8 mouse cellular contexts compared by ENCODE assay signal in the genomic region with DNA sequence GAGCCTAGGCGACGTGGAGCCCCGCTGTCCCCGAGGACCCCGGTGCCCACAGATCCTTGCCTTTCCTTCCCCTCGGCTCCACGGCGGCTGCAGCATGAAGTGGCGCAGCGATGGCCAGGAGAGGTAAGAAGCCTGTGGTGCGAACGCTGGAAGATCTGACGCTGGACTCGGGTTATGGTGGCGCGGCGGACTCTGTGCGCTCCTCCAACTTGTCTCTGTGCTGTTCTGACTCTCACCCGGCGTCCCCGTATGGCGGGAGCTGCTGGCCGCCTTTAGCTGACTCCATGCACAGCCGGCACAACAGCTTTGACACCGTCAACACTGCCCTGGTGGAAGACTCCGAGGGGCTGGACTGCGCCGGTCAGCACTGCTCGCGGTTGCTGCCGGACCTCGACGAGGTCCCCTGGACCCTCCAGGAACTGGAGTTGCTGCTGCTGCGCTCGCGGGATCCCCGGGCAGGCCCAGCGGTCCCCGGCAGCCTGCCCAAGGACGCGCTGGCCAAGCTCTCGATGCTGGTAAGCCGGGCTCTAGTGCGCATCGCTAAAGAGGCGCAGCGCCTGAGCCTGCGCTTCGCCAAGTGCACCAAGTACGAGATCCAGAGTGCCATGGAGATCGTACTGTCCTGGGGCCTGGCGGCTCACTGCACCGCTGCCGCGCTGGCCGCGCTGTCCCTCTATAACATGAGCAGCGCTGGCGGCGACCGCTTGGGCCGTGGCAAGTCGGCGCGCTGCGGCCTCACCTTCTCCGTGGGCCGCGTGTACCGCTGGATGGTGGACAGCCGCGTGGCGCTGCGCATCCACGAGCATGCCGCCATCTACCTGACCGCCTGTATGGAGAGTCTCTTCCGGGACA. TPM values are rescaled to one million over a fixed set of nuclear protein-coding genes. Genes with fewer than 3 reads are reported as not detected.
A peak's percentile ranks its signal among the peaks of the same experiment; 100 is the strongest.
DNase-seq lines count a peak whose midpoint lies in the region; ATAC-seq and TF ChIP-seq lines count a peak whose summit lies in the region.

No protein-coding gene starts in this region.

- peak overlapping the region; percentile 71 for H3K9ac ChIP-seq in intestine, embryonic 16.5 days (ENCODE audit: low read depth, low read length)
- H3K9ac ChIP-seq in limb, embryonic 13.5 days = peak overlapping the region; percentile 81
- peak overlapping the region; percentile 84 for H3K9ac ChIP-seq in midbrain, embryonic 16.5 days (ENCODE audit: low read depth, low read length)
- H3K9ac ChIP-seq in stomach, postnatal 0 days (ENCODE audit: low read length) = peak overlapping the region; percentile 67

- no peak for TF ChIP-seq CTCF in stomach, postnatal 0 days (IDR thresholded peaks at IDR 0.05; ENCODE audit: low read depth)

- H3K4me1 ChIP-seq in intestine, embryonic 16.5 days (ENCODE audit: control insufficient read depth, insufficient read depth, low read length) = peaks cover 17% of the 10 kb centered on the region
- H3K4me1 ChIP-seq in limb, embryonic 13.5 days = peaks cover 25% of the 10 kb centered on the region
- peaks cover 12% of the 10 kb centered on the region for H3K4me1 ChIP-seq in midbrain, embryonic 16.5 days (ENCODE audit: control insufficient read depth, insufficient read depth, low read length)
- H3K4me1 ChIP-seq in stomach, postnatal 0 days (replicated peaks; ENCODE audit: control insufficient read depth, insufficient read depth) = peaks cover 6% of the 10 kb centered on the region

- H3K27me3 ChIP-seq in intestine, embryonic 16.5 days (replicated peaks; ENCODE audit: control insufficient read depth, insufficient read depth, low read length) = peaks cover 8% of the 10 kb centered on the region; the same call in 1 of the 2 replicates
- H3K27me3 ChIP-seq in limb, embryonic 13.5 days = no peaks in the 10 kb centered on the region
- no peaks in the 10 kb centered on the region for H3K27me3 ChIP-seq in midbrain, embryonic 16.5 days (ENCODE audit: control insufficient read depth, insufficient read depth, low read depth, low read length)
- no peaks in the 10 kb centered on the region for H3K27me3 ChIP-seq in stomach, postnatal 0 days (ENCODE audit: control insufficient read depth, insufficient read depth, low read length)

- no peaks in the 10 kb centered on the region for H3K36me3 ChIP-seq in intestine, embryonic 16.5 days (ENCODE audit: control insufficient read depth, insufficient read depth, low read length)
- H3K36me3 ChIP-seq in limb, embryonic 13.5 days = no peaks in the 10 kb centered on the region
- no peaks in the 10 kb centered on the region for H3K36me3 ChIP-seq in midbrain, embryonic 16.5 days (ENCODE audit: control insufficient read depth, insufficient read depth, low read length)
- H3K36me3 ChIP-seq in stomach, postnatal 0 days (ENCODE audit: control insufficient read depth, insufficient read depth, low read length) = no peaks in the 10 kb centered on the region

- H3K9me3 ChIP-seq in intestine, embryonic 16.5 days (ENCODE audit: control insufficient read depth, low read length) = no peaks in the 10 kb centered on the region
- peaks cover 4% of the 10 kb centered on the region; the same call in 1 of the 2 replicates for H3K9me3 ChIP-seq in limb, embryonic 13.5 days
- no peaks in the 10 kb centered on the region for H3K9me3 ChIP-seq in midbrain, embryonic 16.5 days (replicated peaks; ENCODE audit: control insufficient read depth, low read length, poor library complexity, severe bottlenecking)
- no peaks in the 10 kb centered on the region for H3K9me3 ChIP-seq in stomach, postnatal 0 days (ENCODE audit: control insufficient read depth, low read length)

- DNase-seq in urinary bladder, adult 18-20 months (ENCODE audit: low spot score in 2 of 2) = peak; percentile 20 to 63
- DNase-seq in urinary bladder, postnatal 10 days (ENCODE audit: low spot score) = no peak
- peak; percentile 67 for DNase-seq in embryo, embryonic 9.5 days (ENCODE audit: extremely low spot score)
- DNase-seq in heart, adult 11 months = peak; percentile 91
- DNase-seq in stomach, postnatal 0 days (ENCODE audit: low spot score) = peak; percentile 37

- peak overlapping the region; percentile 63 for H3K4me3 ChIP-seq in intestine, embryonic 16.5 days (ENCODE audit: low read length)
- H3K4me3 ChIP-seq in limb, embryonic 13.5 days = peak overlapping the region; percentile 76
- H3K4me3 ChIP-seq in midbrain, embryonic 16.5 days (ENCODE audit: low read depth, low read length) = peak overlapping the region; percentile 56
- peak overlapping the region; percentile 55 for H3K4me3 ChIP-seq in stomach, postnatal 0 days (ENCODE audit: low read depth, low read length)

- ATAC-seq in intestine, embryonic 16.5 days = peak; percentile 32
- ATAC-seq in limb, embryonic 13.5 days (ENCODE audit: low FRiP score, low read depth) = peak; percentile 30
- ATAC-seq in midbrain, embryonic 16.5 days = peak; percentile 29
- ATAC-seq in stomach, postnatal 0 days (ENCODE audit: low FRiP score, low TSS enrichment) = peak; percentile 20; the same call in 1 of the 2 replicates

- TF ChIP-seq EP300 in stomach, postnatal 0 days (optimal IDR thresholded peaks at IDR 0.05) = no peak

- WGBS in intestine, embryonic 16.5 days = under 1% methylated on average over 78 of the region's 78 CpGs
- WGBS in limb, embryonic 13.5 days = under 1% methylated on average over 75 of the region's 78 CpGs
- WGBS in midbrain, embryonic 16.5 days = under 1% methylated on average over 77 of the region's 78 CpGs
- under 1% methylated on average over 74 of the region's 78 CpGs for WGBS in stomach, postnatal 0 days

- H3K4me2 ChIP-seq in intestine, embryonic 16.5 days (ENCODE audit: low read depth, low read length) = peak overlapping the region; percentile 100
- peak overlapping the region; percentile 100 for H3K4me2 ChIP-seq in limb, embryonic 13.5 days (replicated peaks)
- peak overlapping the region; percentile 80 for H3K4me2 ChIP-seq in midbrain, embryonic 16.5 days (ENCODE audit: low read length)
- H3K4me2 ChIP-seq in stomach, postnatal 0 days (replicated peaks; ENCODE audit: low read depth) = peak overlapping the region; percentile 99

- 0 out of 2 replicates have a peak overlapping the region, but pooled peaks have one; percentile 54 for H3K27ac ChIP-seq in intestine, embryonic 16.5 days (ENCODE audit: low read length)
- H3K27ac ChIP-seq in limb, embryonic 13.5 days = peak overlapping the region; percentile 39; the same call in 1 of the 2 replicates
- H3K27ac ChIP-seq in midbrain, embryonic 16.5 days (ENCODE audit: low read length) = peak overlapping the region; percentile 74
- peak overlapping the region; percentile 70; the same call in 1 of the 2 replicates for H3K27ac ChIP-seq in stomach, postnatal 0 days (replicated peaks)

RNA-seq across cellular contexts. Expression of a gene that starts 0.8 kb away (rescaled TPM):
- polyA plus RNA-seq in intestine, embryonic 16.5 days (2015; fragmentation: Nextera tagmentation; extraction: Ambion mirVana) = 0.86 and 1.2 TPM in 2 replicates
- 9.2 and 9.7 TPM in 2 replicates for polyA plus RNA-seq in limb, embryonic 13.5 days (2015; fragmentation: Nextera tagmentation; extraction: Ambion mirVana)
- polyA plus RNA-seq in midbrain, embryonic 16.5 days (2015; fragmentation: Nextera tagmentation; extraction: Ambion mirVana) = 17.2 and 20.3 TPM in 2 replicates
- polyA plus RNA-seq in stomach, postnatal 0 days (2015; fragmentation: Nextera tagmentation; extraction: Ambion mirVana) = 1.8 and 1.9 TPM in 2 replicates
